Mouse (Mus musculus): ENCODE measurements around the gene Rrm2.

Rrm2 gene

DNA sequence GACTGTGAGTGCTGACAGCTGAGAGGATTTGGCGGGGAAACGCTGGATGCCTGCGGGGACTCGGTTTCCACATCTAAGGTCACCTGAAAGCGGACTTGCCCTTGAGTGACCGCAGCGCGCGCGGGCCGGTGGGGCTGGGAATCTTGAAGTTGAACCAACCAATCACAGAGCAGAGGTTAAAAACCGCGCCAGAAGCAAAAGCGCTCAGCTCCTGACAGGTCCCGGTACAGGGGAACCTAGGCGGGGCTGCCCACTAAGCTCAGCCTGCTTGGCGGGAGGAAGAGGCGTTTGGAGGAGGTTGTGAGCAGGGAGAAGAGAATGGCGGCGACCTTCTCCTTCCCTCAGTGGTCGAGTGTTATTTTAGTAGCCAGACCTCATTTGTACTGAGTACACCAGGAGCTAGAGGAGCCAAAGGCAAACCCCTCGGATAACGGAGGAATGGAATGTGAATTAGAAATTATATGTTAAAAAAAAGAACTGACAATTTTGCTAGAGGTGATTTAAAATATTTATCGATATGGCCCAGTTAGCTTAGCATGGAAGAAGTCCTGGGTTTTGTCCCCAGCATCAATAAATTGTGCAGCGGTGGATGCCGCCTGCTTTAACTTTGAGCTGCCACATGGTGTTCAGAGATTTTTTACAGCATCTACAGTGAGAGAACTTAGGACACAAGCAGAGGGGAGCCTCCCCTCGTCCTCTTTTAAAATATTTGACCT is 1.1 kb upstream of the Rrm2 start:
- DNase-seq: peak; percentile 69

DNA sequence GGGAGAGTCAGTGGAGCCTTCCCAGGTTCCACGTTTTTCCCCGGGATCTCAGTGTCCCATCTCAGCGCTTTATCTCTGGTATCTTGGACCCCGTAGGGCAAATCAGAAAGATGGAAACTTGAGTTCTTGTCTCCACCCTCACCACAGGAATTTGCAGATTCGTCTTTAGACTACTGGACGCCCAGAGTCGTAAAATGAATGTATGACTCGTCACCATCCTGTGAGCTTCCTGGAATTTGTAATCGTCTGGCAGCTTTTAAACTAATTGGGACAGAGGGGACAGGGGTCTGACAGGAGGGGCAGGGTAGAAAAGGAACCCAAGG is 600 bp upstream of the Rrm2 start:
- DNase-seq: no peak

- DNase-seq: no peak
Measured at GRCm38 (mm10) chr12:24708824-24709218, 780 bp downstream of the Rrm2 start.

DNA sequence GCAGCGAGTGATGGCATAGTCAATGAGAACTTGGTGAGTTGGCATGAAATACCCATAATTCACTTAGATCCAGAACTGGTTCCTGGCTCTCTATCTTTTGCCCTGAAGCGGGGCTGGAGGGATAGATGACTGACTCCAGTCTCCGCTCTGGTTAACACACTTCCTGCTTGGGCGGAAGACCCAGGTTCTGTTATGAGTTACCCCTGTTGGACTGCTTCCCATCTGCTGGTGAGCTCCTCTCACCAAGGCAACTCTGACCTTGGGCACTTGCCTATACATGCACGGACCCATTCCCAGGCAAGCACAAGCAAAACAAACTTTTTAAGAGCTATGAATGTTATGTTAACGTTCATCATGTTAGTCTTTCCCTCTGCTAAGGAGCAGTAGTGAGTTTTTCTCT is 1.4 kb downstream of the Rrm2 start:
- DNase-seq: peak; percentile 48

DNA sequence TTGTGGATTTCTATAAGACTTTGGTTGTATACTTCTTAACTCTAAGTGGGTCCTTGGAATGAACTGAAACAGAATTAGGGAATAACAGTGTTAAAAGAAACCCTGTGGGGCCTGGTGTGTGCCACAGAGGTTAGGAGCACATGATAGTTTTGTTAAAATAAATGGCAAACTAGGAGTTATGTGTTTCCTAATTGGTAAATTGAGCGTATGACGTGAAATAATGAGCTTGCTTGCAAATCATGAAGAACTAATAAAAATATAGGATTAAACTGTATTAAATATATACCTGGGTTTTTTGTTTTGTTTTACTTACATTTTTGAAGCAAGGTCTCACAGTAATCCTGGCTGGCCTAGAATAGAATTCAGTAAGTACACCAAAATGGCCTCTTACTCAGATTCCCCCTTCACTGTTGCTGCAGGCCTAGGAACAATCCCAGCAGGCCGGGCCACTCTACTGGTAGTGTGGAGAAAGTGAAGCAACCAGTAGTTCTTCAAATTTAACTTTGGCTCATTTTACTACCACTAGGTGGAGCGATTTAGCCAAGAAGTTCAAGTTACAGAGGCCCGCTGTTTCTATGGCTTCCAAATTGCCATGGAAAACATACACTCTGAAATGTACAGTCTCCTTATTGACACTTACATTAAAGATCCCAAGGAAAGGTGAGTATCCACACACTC is 1.9 kb downstream of the Rrm2 start:
- peak; percentile 47 for DNase-seq

- DNase-seq: peak; percentile 58
Measured at GRCm38 (mm10) chr12:24710672-24711071, 2.6 kb downstream of the Rrm2 start.

GRCm38 (mm10) chr12:24712396-24712795 is 4.4 kb downstream of the Rrm2 start:
- DNase-seq: no peak

GRCm38 (mm10) chr12:24714579-24715255 is 6.7 kb downstream of the Rrm2 start:
- DNase-seq: no peak

- DNase-seq: no peak
Measured at GRCm38 (mm10) chr12:24715268-24715896, 7.3 kb downstream of the Rrm2 start.

DNA sequence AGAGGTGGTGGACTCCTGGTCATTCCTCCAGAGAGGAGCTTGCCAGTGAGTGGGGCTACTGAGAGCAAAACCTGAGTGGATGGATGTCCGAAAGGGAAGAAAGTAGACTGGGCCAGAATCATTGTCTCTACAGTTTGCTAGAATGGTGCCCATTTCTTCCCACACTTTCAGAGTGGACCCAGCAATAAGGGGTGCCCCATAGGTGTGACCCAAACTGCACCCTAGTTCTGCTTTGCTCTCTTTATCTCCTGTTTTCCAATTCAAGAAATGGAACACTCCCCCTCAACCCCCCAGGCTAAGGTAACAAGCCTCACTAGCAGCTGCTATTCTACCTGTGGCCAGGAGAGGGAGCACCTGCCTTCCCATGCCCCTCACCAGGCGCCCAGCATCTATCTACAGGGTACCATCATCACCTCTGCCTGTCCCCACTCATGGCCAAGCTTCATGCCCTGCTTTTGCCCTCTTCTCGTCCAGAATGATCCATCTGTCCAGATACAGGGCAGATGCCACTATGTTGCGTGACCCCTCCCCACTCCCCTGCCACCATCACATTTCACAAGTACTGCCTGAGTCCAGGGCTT is 8.8 kb downstream of the Rrm2 start:
- peak; percentile 64 for DNase-seq

- no peak for DNase-seq
Measured at GRCm38 (mm10) chr12:24723434-24723833, 15.4 kb downstream of the Rrm2 start.

DNA sequence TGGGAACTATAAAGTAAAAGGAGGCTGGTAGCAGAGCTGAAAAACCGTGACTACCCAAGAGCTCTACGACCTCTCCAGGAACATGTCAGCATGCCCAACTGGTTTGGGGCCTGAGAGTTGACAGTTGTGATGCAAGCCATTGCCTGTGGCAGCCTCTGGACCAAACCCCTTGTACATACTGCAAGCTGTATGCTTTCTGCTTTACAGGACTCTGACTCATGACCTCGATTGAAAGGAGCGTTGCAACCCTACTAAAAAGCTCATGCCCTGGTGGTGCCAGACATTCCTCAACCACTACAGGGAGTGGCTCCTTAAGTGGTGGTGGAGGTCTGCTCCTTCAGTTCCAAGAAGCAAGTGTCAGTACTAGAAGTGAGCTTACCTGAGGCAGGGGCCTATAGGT is 15.8 kb downstream of the Rrm2 start:
- no peak for DNase-seq

DNA sequence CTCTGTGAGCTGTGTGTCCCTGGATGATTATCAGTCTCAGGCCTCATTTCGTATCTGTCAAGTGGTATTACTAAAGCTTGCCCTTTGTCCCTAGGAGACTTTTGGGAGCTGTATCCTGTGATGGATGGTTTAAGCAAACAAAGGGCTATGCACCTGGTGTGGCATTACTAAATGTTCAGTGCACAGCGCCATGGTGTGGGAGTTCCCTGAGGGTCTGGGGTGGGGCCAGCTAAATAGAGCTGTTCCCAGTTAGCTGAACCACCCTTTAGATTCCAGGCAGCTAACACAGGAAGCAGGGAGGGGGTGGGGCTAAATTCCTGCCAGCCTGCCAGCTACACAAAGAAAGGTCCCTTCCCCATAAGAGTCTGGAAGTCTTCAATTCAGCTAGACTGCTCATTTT is 16.3 kb downstream of the Rrm2 start:
- DNase-seq: no peak

DNA sequence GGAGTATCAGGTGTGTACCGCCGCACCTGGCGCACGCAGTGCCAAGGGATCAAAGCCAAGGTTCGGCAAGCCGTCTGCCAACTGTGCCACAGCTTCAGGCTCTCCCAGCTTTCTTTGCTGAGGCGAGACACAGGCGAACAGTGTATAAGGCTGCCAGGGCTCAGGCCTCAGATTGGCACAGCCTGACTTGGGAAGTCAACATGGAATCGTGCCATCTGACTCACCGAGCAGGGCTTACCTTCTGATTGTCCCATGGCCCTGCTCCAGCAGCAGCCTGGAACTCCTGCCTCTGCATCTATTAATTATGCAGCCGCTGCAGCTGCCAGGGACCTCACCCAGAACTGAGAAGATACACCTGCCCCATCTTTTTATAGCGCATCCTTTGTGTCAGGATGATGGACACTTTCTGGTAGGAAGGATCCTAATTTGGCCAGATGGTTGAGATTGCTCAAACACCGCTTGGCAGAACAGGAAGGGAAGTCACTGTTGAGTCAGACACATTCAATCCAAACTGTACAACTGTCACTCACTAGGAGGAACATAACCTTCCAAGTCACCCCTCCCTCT is 26.9 kb downstream of the Rrm2 start:
- DNase-seq: no peak

DNA sequence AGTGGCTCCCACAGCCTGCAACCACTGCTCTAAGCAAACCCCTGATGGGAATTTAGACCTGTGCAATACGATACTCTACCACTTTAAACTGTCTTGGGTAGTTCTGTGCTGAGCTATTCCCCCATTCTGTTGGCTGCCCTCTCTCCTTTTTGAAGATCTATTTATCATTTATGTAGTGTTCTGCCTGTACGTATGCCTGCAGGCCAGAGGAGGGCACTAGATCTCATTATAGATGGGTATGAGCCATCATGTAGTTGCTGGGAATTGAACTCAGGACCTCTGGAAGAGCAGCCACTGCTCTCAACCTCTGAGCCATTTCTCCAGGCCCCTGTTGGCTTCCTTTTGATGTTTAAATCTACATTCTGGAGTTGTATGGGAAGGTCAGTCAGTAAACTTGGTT is 28.9 kb downstream of the Rrm2 start:
- no peak for DNase-seq

- no peak for DNase-seq
Measured at GRCm38 (mm10) chr12:24739963-24740362, 31.9 kb downstream of the Rrm2 start.

DNA sequence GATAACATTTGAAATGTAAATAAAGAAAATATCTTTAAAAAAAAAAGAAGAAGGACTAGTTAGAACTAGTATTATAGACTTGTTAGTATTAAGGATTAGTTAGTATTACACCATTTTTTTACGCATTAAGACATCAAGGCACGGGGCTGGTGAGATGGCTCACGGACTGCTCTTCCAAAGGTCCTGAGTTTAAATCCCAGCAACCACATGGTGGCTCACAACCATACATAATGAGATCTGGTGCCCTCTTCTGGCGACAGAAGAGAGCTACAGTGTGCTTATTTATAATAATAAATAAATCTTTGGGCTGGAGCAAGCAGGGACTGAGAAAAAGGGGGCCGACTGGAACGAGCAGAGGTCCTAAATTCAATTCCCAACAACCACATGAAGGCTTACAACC is 33.5 kb downstream of the Rrm2 start:
- DNase-seq: peak; percentile 44

DNA sequence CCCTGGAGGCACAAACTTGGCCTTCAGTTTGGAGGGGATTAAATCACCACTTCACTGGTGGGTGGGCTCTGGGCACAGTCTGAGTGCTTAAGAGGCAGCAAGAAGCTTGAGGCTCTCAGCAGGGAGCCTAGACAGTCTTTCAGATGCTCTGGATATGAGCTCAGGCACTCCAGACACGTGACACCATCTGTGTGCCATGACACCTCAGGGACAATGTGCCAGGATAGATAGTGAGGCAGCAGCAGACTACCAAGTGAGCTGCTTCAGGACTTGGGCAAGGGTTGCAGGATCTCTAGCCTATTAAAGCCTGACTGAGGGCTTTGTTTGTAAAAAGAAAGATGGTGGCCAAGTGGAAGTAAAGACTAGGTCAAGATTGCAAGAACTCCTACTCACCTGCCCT is 36.3 kb downstream of the Rrm2 start:
- no peak for DNase-seq

- DNase-seq: no peak
Measured at GRCm38 (mm10) chr12:24746579-24747296, 38.7 kb downstream of the Rrm2 start.

DNA sequence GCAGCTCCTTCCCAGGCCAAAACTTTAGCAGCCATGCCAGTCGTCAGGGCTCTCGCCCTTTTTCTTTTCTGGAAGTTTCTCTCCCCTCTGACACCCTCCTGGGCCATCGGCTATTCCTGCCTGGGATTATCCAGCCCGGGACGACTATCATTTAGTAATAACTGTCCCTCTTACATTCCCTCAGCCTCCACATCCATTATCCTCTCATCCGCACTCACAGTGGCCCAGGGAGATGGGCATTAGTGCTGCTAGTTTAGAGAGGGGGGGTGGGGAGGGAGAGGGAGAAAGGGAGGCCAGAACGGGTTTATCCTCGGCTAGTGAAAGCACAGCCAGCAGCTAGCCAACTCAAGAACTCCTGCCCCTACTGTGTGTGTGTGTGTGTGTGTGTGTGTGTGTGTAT is 39.3 kb downstream of the Rrm2 start:
- no peak for DNase-seq

- no peak for DNase-seq
Measured at GRCm38 (mm10) chr12:24750521-24750920, 42.5 kb downstream of the Rrm2 start.

GRCm38 (mm10) chr12:24753680-24754079 is 45.6 kb downstream of the Rrm2 start:
- DNase-seq: no peak

Data from thymus, postnatal 4 days (tissue).